Mouse (Mus musculus): ENCODE measurements around the gene Cenpx.
"Not testable (repeated sequence)": the region's sequence is repeated elsewhere in the genome, so short reads cannot be mapped to it uniquely, and the experiment has no call there.

Gene Cenpx

DNA sequence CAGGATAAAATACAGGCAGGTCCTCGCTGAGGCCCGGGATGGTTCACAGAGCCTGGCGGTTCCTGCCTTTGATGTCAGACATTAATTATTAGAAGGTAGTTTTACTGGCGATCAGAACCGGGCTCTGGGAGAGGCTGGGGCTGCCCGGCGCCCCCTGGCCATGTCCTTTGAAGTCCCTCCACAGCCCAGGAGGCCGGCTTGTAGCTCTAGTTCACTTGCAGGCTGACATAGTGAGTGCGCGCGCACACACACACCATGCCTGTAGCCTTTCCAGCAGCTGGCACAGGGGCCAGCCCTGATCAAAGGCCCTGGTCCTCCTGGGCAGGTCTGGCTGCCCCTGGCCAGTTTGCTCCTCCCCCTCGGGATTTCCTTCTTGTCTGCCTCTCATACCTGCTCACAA lies 17.9 kb downstream of the Cenpx start:
- DNase-seq, result no peak

GRCm38 (mm10) chr11:120695184-120695583 lies 18.4 kb downstream of the Cenpx start:
- peak in 1 of 2 experiments; percentile 40 for DNase-seq

GRCm38 (mm10) chr11:120693461-120693860 lies 20.1 kb downstream of the Cenpx start:
- no peak for DNase-seq

- DNase-seq, result no peak
Measured at GRCm38 (mm10) chr11:120692471-120693011, 21.0 kb downstream of the Cenpx start.

DNA sequence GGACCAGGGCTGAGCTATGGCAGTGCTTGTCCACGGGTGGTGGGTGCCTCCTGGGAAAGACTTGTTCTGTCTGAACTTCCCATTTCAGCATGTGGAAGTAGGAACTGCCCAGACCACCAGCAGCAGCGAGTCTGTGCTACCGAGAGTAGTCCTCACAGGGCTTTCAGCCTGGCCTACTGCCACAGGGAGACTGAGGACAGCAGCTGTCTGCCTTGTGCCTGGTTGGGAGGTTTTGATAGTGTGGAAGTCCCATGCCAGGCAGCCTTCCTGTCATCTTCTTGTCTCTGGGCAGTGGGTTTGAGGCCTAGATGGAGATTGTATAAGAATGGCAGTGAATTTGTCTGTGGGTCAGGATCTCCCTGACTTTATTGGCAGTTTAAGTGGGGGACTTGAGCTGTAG lies 24.2 kb downstream of the Cenpx start:
- DNase-seq, result no peak

DNA sequence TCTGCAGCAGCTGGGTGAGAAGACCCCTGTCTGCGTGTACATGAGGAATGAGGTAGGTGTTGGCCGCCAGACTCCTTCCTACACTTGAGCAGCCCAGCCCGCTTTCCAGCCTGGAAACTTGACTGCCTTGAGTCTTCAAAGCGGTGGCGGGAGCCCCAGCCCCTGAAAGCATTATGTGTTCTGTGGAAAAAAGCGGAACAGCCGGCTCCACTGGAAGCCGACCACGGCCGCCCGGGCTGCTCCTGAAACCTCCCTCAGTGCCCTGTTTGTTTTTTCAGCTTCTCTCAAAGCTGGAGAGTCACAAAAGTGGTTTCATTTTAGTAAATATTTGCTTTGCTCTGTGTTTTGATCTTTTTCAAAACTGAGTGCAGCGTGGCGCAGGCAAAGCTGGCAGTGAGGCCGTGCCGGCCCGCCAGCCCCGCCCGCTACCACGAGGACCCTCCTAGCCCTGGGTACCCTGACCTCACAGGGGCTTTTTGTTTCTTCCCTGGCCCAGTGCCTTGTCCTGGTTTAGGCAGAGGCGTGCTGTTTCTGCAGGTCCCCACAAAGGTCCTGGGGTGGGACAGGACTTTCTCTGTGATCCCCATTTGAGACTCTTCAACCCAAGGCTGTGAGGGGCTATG lies 26.8 kb downstream of the Cenpx start:
- no peak for DNase-seq

DNA sequence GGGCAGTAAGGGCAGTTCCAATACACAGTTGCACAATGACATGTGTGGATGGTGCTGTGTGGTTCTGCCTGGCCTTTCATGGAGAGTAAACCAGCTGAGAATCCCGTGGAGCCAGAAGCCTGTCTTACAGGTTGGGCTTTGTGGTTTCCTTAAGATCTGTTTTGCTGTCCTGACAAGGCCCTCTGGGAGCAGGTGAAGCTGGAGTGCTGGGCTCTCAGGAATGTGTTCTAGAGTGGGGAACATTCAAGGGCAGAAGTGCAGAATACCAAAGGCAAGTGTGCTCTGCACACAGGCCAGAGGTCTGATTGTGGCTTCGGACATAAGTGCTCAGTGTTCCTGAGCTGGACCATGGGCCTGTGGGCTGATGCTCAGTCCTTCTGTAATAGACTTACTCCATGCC lies 28.9 kb downstream of the Cenpx start:
- no peak for DNase-seq

DNA sequence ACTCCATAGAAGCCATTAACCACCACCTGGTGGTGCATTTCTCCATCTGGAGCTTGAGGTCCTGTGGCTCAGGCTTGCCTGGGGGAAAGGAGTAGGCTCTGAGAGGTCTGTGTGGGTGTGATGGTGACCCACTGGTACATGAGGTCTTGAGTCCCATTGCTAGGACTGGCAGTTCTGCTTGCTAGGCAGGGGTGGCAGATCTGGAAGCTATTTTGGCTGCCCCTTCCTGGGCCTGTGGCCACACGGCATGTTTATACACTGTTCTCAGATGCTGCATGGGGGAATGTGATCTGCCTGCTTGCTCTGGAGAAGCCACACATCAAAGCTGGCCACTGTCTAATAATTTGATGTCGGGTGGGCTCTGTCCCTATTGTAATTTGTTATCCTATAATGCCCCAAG lies 29.5 kb downstream of the Cenpx start:
- no peak for DNase-seq

DNA sequence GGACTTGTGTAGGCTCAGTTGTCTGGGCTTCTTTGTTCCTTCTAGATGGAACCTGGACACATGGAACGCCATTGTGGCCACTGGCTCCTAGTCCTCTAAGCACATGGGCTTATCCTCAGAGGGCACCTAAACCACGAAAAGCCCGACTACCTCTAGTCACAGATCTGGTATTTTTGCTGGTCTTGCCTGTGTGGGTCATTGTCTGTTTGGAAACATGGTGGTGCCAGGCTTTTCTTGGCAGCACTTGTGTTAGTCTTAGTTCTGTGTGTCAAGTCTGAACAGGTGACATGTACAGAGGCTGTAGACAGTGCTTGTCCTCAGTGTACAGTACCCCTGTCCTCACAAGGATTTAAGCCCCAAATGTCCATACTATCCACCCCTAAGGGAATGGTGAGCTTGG lies 30.0 kb downstream of the Cenpx start:
- DNase-seq, result no peak

GRCm38 (mm10) chr11:120682683-120683082 lies 30.9 kb downstream of the Cenpx start:
- DNase-seq, result no peak

- peak in 1 of 2 experiments; percentile 48 for DNase-seq
Measured at GRCm38 (mm10) chr11:120679909-120680308, 33.6 kb downstream of the Cenpx start.

DNA sequence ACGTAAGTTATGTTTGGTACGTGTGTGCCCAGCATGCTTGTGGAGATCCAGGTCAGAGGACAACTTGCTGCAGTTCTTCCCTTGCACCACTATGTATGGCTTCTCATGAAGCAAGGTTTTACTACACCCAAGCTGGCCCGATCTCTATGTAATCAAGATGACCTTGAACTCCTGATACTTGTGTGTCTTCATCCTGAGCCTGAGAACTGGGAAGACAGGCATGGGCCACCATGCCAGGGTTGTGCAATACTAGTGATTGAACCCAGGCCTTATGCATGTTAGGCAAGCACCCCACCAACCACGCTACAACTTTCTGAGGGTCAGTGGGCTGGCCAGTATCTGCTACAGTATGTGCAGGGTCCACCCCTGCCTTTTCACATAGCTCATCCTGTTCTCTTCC lies 36.6 kb downstream of the Cenpx start:
- no peak for DNase-seq

DNA sequence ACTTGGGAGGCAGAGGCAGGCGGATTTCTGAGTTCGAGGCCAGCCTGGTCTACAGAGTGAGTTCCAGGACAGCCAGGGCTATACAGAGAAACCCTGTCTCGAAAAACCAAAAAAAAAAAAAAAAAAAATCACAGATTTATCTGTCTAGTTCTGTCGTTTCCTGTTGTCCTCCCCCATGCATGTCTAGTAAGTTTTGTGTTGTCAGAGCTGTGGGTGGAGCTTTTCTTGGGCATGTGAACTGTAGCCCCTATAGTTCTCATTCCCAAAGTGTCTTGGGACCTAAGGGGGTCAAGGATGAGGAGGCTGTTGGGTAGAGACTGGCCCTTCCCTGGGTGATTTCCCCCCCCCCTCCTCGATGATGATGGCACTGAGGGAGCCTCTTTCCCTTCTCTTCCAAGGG lies 37.7 kb downstream of the Cenpx start:
- DNase-seq, result not testable (repeated sequence)

GRCm38 (mm10) chr11:120673594-120674122 lies 39.9 kb downstream of the Cenpx start:
- no peak for DNase-seq

DNA sequence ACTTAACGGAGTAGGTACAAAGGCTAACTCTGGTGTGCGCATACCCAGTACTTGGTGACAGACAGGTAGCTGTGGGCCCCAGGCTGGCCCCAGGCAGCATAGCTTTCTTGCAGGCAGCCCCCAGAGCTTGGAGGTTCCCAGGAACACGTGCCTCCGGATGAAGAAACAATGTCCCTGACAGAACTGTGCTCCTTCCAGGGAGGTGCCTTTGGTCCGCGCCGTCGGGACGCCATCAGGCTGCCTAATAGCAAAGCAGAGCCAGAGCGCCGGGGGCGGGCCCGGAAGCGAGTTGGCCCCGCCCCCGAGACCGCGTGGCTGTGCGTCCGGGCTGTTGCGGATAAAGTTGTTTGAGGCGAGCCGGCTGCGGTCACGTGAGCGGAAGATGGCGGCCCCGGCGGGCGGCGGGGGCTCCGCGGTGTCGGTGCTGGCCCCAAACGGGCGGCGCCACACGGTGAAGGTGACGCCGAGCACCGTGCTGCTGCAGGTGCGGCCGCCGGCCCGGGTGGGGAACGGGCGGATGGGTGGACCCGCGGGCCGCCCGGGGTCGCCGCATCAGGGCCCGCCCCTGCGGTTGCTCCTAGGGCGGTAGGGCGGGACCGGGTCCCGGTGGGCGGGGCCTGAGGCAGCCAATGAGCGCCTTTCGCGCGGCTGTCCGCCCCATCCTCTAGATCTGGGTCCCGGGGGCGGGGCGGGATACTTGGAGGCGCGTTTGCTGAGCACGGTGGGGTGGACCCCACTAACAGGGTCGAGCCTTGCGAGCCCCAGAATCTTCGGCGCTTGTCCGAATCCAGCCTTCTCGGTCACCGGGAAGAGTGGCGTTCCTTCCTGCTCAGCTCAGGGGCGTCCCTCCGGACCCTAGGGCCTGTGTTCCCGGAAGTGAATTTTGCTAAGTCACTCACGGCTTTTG lies 40.6 kb downstream of the Cenpx start, which contains the start of gene Aspscr1:
Gene Aspscr1, plus strand, starts transcription at position 287 of the 907 bp plus-strand sequence.
- DNase-seq, result peak; percentile 95 to 96

GRCm38 (mm10) chr11:120666617-120667016 lies 46.9 kb downstream of the Cenpx start:
- no peak for DNase-seq

DNA sequence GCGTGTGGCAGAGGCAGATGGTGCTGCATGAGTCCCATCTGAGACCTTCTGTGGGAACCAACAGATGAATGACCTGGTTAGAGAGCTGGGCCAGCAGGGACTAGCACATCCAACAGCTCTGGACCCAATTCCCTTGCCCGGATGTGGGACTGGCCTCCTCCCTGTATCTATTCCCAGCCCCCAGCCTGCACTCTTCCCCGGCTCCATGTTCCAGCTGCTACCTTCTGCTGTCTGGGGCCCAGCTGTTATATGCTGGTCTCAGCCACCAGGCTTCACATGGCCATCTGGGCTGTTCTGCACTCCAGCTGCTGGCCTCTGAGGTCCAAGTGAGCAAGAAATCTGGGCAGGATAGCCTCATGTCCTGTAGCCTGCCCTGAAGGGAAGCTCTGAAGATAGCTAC lies 48.1 kb downstream of the Cenpx start:
- DNase-seq, result no peak

GRCm38 (mm10) chr11:120663714-120664113 lies 49.8 kb downstream of the Cenpx start:
- DNase-seq, result no peak

DNA sequence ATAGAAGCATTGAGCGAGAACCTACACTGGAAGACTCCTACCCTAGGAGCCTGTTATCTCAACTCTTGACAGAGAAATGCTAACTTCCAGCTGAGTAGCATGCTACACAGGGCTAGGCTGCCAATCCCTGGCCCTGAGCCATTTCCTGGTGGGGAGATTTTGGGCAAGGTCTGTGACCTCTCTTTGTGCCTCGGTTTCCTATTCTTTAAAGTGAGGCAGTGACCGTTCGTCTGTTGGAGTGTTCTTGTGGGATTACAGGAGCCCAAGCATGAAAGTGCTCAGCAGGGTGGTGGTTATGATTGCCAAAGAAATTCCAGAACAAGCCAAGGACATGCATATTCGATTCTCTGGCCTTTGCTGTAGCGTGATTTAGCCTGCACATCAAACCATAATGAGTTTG lies 50.8 kb downstream of the Cenpx start:
- peak; percentile 37 to 46 for DNase-seq

DNA sequence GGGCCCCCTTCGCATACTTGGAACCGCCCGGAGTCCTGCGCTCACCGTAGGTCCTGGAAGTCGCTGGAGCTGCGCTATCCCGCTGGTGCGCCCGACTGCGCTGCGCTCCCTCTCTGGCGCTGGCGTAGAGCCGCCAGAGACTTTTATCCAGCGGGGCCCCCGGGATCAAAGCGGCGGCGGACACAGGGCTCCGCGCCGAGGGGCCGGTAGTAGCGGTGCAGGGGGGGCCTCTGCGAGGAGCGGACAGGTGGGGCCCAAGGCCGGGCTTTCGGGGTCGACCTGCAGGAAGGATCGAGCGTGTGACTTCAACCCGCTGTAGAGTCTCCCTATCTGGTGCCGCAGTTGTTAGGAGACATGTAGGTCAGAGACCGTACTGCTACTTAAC lies 52.5 kb downstream of the Cenpx start, which contains the start of gene Notum:
Gene Notum, minus strand, starts transcription at position 100 of the 385 bp plus-strand sequence.
- DNase-seq, result no peak

All from cerebellum, postnatal 14 days (tissue).